Mouse (Mus musculus): ENCODE results near the gene Gm10272.

DNA sequence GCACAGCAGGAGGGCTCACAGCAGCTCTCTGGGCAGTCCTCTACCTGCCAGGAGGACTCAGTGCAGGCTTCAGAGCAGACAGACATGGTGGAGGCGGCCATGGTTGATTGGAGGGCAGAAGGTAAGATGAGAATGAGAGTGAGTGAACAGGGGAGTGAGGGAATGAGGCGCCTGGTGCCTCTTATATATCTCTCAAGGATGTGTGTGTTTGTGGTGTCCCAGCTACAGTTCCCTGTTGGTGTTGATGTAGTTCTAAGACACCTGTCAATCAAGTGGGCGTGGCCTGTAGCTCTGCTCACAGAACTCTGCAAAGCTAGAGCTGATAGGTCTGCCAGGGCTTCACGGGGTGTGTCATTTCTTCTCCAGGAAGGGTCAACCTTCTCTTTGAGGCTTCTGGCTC is 9.3 kb upstream of the Gm10272 start, which contains the start of gene Gm9508:
- TF ChIP-seq CTCF (IDR thresholded peaks at IDR 0.05): no peak
- no peak for TF ChIP-seq POLR2A (IDR thresholded peaks at IDR 0.05; ENCODE audit: insufficient read depth, low read depth, low read length)
- TF ChIP-seq EP300 (IDR thresholded peaks at IDR 0.05; ENCODE audit: insufficient read depth, low read depth, low read length): no peak
